Mouse (Mus musculus) lung, adult 2 months (tissue): ENCODE measurements around the gene Wfdc21. TPM values are rescaled to one million over a fixed set of nuclear protein-coding genes. Genes with fewer than 3 reads are reported as not detected.

Experiments
- DNase-seq: peaks from one replicate; pipeline ENCODE4 v3.0.0; 2022
- H3K4me1 ChIP-seq: fragments of 200-500 bp; 2 replicates; pipeline ENCODE4 v1.6.1; 2011; ENCODE audit warnings: low read length; ENCODE audit not compliant: control insufficient read depth, insufficient read depth
- H3K4me3 ChIP-seq: fragments of 200-500 bp; replicated peaks from 2 replicates; pipeline ENCODE3; 2011; ENCODE audit warnings: low read depth, mild to moderate bottlenecking, control low read depth, low read length; ENCODE audit errors: extremely low read depth
- CTCF ChIP-seq: fragments of 200-500 bp; IDR thresholded peaks from 2 replicates; pipeline ENCODE4 v1.5.1; 2011; ENCODE audit warnings: mild to moderate bottlenecking, low read length, control low read depth; ENCODE audit not compliant: insufficient read depth
- POLR2A ChIP-seq: fragments of 200-500 bp; IDR thresholded peaks from 2 replicates; pipeline ENCODE4 v1.6.1; 2011; ENCODE audit warnings: low read depth, mild to moderate bottlenecking, control low read depth, low read length, borderline replicate concordance; ENCODE audit errors: extremely low read depth
- WGBS: fragments of 180-500 bp; shearing (Covaris S2); methylation state at CpG from one replicate; pipeline ENCODE4 v1.1.7; 2018; 5-methylcytosine and 5-hydroxymethylcytosine counted together
- polyA plus RNA-seq: library from polyadenylated mRNA; depleted of rRNA; stranded (reverse); fragments of >200 nt; gene quantifications from 2 replicates; pipeline ENCODE4 v1.2.3, GENCODE M21; 2012

Wfdc21 gene
- polyA plus RNA-seq, 1 experiment, result 16.9 TPM

GRCm38 (mm10) chr11:83747376-83748265, 881 bp downstream of the Wfdc21 start:
- TF ChIP-seq CTCF (no peak), POLR2A (no peak)
- Histone ChIP-seq H3K4me3 (no peak overlapping the region), H3K4me1 (peaks cover 4% of the 10 kb centered on the region)
- 65% methylated on average over 6 of the region's 6 CpGs for WGBS
- DNase-seq, result no peak

DNA sequence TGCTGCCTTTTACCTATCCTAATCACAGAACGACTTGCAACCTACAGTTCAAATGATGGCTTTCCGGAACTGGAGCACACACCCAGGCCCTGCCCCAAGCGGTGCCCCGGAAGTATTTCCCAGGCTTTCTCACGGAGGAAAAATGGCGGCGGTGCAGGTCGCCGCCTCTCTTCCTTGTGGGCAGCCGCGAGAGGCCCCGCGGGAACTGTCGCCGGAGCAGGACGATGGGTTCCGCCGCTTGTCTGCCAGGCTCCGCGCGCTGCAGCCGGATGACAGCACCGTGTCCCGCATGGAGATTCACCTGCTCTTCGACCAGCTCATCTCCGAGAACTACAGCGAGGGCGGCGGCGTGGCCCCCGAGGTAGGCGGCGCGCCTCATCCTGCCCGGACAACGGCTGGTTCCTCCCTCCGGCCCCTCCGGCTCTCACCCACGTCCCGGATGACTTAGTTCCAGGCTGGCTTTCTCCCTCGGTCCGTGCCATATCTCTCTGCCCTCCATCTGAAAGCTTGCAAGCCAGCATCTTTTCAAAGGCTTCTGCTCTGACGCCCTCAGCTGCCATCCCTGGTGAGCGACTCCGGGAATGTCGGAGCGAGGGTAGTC, 6.9 kb downstream of the Wfdc21 start, which contains the start of gene Heatr6:
TSS of gene Heatr6 (plus strand) at position 116 of the 601 bp plus-strand sequence.
- Histone ChIP-seq H3K4me1 (peaks cover 2% of the 10 kb centered on the region; the same call in 1 of the 2 replicates), H3K4me3 (peak within 1 kb of the TSS; percentile 98)
- WGBS, result 1% methylated on average over 47 of the region's 47 CpGs
- TF ChIP-seq POLR2A, result peak; percentile 48; the same call in 1 of the 2 replicates
- no peak for TF ChIP-seq CTCF
- peak; percentile 85 for DNase-seq

GRCm38 (mm10) chr11:83754227-83754626, 7.5 kb downstream of the Wfdc21 start:
- H3K4me3 ChIP-seq, result peak overlapping the region; percentile 98
- no peak for DNase-seq
- H3K4me1 ChIP-seq, result peaks cover 2% of the 10 kb centered on the region; the same call in 1 of the 2 replicates
- WGBS, result 5% methylated on average over 8 of the region's 8 CpGs
- TF ChIP-seq POLR2A, result no peak
- TF ChIP-seq CTCF, result no peak

GRCm38 (mm10) chr11:83767306-83767705, 20.6 kb downstream of the Wfdc21 start:
- 84% methylated on average over 9 of the region's 9 CpGs for WGBS
- TF ChIP-seq POLR2A, result no peak
- no peak for TF ChIP-seq CTCF
- H3K4me3 ChIP-seq, result no peak overlapping the region
- no peak for DNase-seq
- no peaks in the 10 kb centered on the region for H3K4me1 ChIP-seq

DNA sequence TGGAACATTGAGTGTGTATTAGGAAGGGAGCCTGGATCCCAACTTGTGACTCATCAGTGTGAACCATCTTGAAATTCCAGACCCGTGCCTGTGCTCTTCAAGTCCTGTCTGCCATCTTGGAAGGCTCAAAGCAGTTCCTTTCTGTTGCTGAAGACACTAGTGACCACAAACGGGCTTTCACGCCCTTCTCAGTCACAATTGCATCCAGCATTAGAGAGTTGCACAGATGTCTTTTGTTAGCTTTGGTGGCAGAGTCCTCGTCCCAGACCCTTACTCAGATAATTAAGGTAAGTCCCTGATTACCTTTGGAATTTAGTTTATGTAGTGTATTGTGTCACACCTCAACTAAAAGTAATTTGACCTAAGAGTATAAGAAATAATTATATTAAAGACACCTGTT, 22.2 kb downstream of the Wfdc21 start:
- WGBS, result 91% methylated on average over 4 of the region's 4 CpGs
- no peak overlapping the region for H3K4me3 ChIP-seq
- H3K4me1 ChIP-seq, result no peaks in the 10 kb centered on the region
- TF ChIP-seq POLR2A (no peak), CTCF (no peak)
- DNase-seq, result no peak

DNA sequence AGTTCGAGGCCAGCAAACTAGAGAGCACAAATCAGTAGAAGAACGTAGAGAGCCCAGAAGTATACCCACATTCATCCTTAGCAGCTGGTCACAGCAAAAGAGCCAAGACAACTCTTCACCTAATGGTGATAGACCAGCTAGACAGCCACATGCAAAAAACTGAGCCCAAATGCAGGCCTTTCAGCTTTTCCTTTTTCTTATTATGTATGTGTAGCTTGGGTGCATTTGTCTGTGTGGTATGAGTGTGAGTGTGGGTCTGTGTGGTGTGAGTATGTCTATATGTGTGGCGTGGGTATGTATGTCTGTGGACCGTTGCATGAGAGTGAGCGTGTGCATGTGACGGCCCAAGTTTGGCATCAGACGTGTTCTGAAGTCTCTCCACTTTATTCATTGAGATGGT, 24.3 kb downstream of the Wfdc21 start:
- WGBS, result 94% methylated on average over 7 of the region's 7 CpGs
- no peaks in the 10 kb centered on the region for H3K4me1 ChIP-seq
- TF ChIP-seq POLR2A (no peak), CTCF (no peak)

DNA sequence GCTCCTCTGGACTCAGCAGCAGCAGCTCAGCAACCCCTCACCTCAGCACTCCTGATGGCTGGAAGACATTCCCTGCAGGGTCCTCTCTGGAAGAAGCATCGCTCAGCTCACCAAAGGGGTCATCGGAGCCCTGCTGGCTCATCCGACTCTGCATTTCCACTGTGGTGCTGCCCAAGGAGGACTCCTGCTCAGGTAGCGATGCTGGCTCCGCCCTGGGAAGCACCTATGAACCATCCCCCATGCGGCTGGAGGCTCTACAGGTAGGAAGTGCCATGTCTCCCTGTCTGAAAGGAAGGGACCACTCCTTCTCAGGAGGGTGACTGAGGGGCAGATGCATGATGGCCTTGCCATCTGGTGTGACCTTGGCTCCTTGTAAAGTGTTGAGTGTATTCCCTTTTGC, 25.6 kb downstream of the Wfdc21 start:
- TF ChIP-seq CTCF (no peak), POLR2A (no peak)
- DNase-seq, result no peak
- H3K4me1 ChIP-seq, result no peaks in the 10 kb centered on the region
- H3K4me3 ChIP-seq, result no peak overlapping the region
- 97% methylated on average over 6 of the region's 6 CpGs for WGBS

More for the DNA sequence above, 24.3 kb downstream of the Wfdc21 start:
- H3K4me3 ChIP-seq, result no peak overlapping the region
- no peak for DNase-seq

- TF ChIP-seq POLR2A (no peak), CTCF (no peak)
- DNase-seq, result no peak
- Histone ChIP-seq H3K4me1 (no peaks in the 10 kb centered on the region), H3K4me3 (no peak overlapping the region)
- 93% methylated on average over 16 of the region's 16 CpGs for WGBS
These were observed 27.0 kb downstream of the Wfdc21 start for GRCm38 (mm10) chr11:83773691-83774090.

DNA sequence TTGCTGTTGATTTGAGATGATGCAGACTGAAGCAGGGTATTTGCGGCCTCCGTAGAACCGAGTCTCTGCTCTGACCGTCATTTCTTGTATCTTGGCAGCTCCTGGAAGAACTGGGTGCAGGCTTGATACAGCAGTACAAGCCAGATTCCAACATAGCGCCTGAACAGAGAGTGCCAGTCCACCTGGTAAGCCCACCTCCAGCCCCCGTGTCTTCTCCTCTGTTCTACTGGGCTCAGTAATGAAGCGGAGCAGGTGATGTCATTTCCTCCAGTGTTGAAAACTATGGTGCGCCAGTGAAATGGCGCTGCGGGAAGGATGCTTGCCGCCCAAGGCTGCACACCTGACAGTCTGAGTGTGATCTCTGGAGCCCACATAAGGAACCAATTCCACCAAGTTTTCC, 27.6 kb downstream of the Wfdc21 start:
- DNase-seq, result no peak
- no peak overlapping the region for H3K4me3 ChIP-seq
- no peak for TF ChIP-seq CTCF
- no peak for TF ChIP-seq POLR2A
- 94% methylated on average over 11 of the region's 11 CpGs for WGBS
- H3K4me1 ChIP-seq, result no peaks in the 10 kb centered on the region

- 89% methylated on average over 8 of the region's 8 CpGs for WGBS
- TF ChIP-seq POLR2A, result no peak
- no peak for TF ChIP-seq CTCF
- Histone ChIP-seq H3K4me1 (no peaks in the 10 kb centered on the region), H3K4me3 (no peak overlapping the region)
- no peak for DNase-seq
These were observed 30.1 kb downstream of the Wfdc21 start for GRCm38 (mm10) chr11:83776798-83777197.
